Mouse (Mus musculus): ENCODE results near the gene Wnt3a.

GRCm38 (mm10) chr11:59243856-59244255 lies 46.7 kb downstream of the Wnt3a start:
- TF ChIP-seq CTCF (IDR thresholded peaks at IDR 0.05; ENCODE audit: insufficient read depth, low read length): no peak
- no peak for TF ChIP-seq POLR2A (IDR thresholded peaks at IDR 0.05; ENCODE audit: borderline replicate concordance, extremely low read depth, low read depth, low read length)
